Mouse (Mus musculus) frontal cortex, adult 2 months (tissue): ENCODE measurements around the gene Pcdh17. TPM values are rescaled to one million over a fixed set of nuclear protein-coding genes. Genes with fewer than 3 reads are reported as not detected.
A peak's percentile ranks its signal among the peaks of the same experiment; 100 is the strongest.

Experiments
- DNase-seq, 2 experiments: peaks; one replicate each; pipeline ENCODE4 v3.0.0; 2022; ENCODE audit warnings: low spot score in 1 of 2; ENCODE audit errors: extremely low spot score in 1 of 2
- polyA plus RNA-seq: library from polyadenylated mRNA; depleted of rRNA; stranded (reverse); fragments of >200 nt; gene quantifications from 2 replicates; pipeline ENCODE4 v1.2.3, GENCODE M21; 2012; rRNA removed

Pcdh17 gene
- 13.3 and 15.9 TPM in 2 replicates for polyA plus RNA-seq

DNA sequence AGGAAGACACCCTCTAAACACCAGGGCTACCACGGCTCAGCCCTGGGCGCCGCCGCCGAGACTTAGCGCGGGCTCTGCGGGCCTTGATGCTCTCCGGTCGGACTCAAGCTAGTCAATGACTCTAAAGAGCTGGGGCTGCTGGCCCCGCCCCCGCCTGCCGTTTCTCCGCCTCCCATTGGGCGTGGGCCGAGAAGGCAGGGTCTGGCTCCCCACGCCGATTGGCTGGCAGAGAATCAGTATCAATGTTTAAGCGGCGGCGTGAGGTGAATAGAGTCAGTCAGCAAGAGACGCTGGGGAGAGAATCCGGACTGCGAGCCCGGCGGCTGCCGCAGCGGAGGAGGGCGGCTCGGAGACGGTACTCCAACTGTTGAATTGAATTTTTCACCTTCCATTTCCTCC is at the start of gene Pcdh17:
Gene Pcdh17 (plus strand): TSS at position 276 of the 399 bp plus-strand sequence.
- peak; percentile 92 to 96 for DNase-seq

DNA sequence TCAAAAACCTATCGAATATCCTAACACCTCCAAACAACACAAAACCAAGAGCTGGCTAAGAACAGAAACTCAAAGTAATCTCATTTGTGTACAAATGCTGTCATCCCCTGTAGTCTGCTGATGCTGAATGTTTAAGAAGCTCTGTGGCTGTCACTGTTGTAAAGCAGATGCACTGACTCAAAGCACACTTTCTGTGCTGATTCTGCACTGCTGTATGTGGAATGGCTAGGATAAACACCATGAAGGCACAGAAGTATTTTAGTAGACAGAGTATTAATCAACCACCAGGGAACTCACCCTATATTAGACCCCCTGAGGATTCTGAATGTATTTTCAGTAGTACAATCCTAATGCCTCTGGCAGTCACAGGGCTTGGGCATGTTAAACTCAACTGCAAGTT is 46.2 kb upstream of the Pcdh17 start:
- DNase-seq, result no peak

- DNase-seq, result no peak
These were observed 18.6 kb upstream of the Pcdh17 start for GRCm38 (mm10) chr14:84424736-84425135.

GRCm38 (mm10) chr14:84426616-84427015 is 16.7 kb upstream of the Pcdh17 start:
- DNase-seq, result no peak

DNA sequence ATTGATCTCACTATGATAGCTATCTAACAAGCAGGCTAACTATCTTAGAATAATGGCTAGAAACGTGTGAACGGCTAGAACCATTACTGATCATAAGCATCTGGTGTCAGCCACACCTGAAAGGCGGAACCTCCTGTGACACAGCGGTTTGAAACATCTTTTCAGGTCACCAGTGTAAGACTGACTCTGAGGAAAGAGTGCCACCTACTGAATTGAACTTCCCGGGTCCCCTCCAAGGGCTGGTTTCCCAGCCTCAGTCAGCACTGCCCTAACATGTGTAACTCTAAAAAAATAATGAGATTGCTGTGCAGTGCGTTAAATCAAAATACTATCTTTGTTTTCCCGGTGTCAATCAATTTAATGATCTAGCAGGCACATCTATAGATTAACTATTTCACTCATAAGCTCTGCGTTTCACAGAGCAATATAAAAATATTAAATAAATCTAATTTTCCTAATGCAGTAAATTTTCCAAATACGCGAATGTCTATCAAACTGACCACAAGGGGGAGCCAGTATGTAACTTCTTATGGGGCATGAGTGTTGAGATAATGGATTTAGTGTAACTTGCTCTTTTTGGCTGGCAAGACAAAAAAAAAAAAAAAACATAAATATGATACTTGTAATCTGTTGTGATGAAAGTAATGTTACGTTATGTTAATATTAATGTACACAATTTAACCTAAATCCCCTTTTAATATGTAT is 5.1 kb upstream of the Pcdh17 start:
- DNase-seq, result peak in 1 of 2 experiments; percentile 78

GRCm38 (mm10) chr14:84440903-84441302 is 2.5 kb upstream of the Pcdh17 start:
- no peak for DNase-seq

DNA sequence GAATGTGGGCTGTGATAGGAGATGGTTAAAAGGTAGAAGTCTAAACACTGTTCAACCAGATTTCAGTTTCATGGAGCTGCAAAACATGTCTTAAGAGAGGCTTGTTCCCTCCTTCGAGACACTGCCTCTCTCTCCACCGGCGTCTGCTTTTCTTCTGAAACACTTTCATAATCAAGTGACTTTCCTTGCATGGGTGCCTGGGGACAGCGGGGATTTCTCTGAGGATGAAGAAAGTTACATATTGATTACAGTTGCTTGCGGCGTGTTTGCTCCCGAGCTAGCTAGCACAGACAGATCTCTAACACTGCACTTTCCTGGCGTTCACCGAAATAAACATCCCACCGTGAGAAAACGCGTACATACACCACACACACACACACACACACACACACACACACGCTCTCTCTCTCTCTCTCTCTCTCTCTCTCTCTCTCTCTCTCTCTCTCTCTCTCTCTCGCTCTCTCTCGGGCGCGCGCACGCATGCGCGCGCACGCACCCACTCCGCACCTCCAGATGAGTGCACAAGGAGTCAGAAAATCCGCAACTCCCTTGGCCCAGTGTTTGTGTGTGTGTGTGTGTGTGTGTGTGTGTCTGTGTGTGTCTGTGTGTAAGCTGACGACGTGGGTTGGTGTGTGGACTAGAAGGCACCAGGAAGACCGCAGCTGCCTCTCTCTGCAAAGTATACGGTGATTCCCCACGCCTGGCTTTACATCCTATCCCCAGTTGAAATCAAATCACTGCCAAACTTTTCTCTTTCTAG is 655 bp upstream of the Pcdh17 start:
- DNase-seq, result peak; percentile 20 to 61

DNA sequence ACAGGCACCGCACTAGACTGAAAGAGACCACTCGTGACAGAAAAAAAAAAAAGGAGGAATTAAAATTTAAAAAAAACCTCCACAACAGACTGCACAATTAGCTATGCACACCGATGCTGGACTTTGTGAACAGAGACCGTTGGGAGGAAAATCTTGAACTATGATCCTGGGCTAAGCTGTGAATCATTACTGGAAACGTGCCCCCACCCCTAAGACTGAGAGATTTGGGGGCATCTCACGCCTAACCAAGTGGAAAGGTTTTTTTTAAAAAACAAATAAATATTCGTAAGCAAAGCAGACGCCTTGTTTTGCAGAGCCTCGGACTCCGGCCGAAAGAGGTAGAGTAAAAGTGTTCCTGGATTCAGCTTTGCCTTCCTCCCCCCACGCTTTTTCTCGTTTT is 398 bp downstream of the Pcdh17 start:
- DNase-seq, result no peak

GRCm38 (mm10) chr14:84444276-84444662 is 906 bp downstream of the Pcdh17 start:
- DNase-seq, result peak; percentile 23 to 67

GRCm38 (mm10) chr14:84444663-84445502 is 1.5 kb downstream of the Pcdh17 start:
- peak; percentile 28 to 63 for DNase-seq

GRCm38 (mm10) chr14:84445503-84446410 is 2.4 kb downstream of the Pcdh17 start:
- peak; percentile 40 to 67 for DNase-seq

GRCm38 (mm10) chr14:84446411-84446915 is 3.1 kb downstream of the Pcdh17 start:
- no peak for DNase-seq

DNA sequence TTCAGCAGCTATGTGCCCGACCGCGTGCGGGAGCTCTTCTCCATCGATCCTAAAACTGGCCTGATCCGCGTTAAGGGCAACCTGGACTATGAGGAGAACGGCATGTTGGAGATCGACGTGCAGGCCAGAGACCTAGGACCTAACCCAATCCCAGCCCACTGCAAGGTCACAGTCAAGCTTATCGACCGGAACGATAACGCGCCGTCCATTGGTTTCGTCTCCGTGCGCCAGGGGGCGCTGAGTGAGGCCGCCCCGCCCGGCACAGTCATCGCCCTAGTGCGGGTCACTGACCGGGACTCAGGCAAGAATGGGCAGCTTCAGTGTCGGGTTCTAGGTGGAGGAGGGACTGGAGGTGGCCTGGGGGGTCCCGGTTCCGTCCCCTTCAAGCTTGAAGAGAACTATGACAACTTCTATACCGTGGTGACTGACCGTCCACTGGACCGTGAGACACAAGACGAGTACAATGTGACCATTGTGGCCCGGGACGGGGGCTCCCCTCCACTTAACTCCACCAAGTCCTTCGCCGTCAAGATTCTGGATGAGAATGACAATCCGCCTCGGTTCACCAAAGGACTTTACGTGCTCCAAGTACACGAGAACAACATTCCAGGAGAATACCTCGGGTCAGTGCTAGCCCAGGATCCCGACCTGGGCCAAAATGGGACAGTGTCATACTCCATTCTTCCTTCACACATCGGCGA is 3.7 kb downstream of the Pcdh17 start:
- peak in 1 of 2 experiments; percentile 69 for DNase-seq

- peak in 1 of 2 experiments; percentile 58 for DNase-seq
These were observed 4.5 kb downstream of the Pcdh17 start for GRCm38 (mm10) chr14:84447661-84448380.

GRCm38 (mm10) chr14:84448381-84448771 is 5.0 kb downstream of the Pcdh17 start:
- no peak for DNase-seq

DNA sequence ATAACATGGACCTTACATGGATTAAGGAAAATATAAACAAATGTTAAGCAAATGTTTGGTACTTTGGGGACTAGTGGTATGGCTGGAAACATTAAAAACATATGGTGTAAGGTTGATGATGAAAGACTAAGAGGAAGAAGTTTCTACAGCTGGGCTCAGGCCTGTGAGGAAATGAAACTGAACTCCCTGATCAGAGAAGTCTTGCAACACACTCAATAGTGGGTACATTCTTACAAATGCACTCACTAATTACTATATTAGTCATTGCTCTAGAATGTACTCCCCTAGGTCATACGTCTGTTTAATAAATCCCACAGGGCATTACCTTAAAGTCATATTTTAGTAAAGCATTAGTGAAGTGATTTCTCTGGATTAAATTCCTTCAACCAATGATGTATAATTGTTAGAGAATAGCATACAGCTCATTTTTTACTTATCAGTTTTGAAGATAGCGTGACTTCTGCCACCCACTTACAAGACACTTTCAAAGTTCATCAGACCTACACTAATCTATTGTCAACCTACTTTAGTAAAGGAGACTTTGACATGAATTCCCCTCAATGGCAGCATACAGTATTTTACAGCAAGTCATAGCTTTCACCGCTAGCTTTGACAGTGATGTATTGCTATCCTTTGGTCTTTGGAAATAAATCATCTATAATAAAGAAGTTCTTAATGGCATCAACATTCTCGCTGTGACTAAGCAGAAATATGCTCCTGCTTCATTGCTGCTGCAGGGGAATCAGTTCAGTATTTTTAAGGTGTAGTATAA is 10.9 kb downstream of the Pcdh17 start:
- no peak for DNase-seq

- DNase-seq, result no peak
These were observed 32.1 kb downstream of the Pcdh17 start for GRCm38 (mm10) chr14:84475491-84475890.

DNA sequence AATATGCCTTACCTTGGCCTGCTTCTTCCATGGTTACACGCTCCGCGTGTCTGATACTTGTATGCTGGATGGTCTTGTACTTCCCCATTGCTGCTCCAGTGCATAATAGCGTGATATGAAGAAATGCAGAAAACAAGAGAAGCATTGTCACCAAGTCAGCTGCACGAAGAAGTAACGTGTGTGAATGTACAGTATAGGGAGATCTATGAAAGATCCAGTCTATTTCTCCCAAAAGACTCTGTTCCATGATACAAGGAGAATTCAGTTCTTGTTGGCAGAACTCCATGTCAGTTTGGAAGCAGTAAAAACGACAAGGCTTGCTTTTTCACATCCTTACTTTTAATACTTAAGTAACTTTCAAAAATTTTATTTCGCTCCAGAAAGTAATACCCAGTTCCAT is 33.0 kb downstream of the Pcdh17 start:
- DNase-seq, result no peak
